Mouse (Mus musculus): Measurements from ENCODE around the gene Cacna2d3. TPM values are rescaled to one million over a fixed set of nuclear protein-coding genes. Genes with fewer than 3 reads are reported as not detected.

Cacna2d3 gene
- polyA plus RNA-seq, 1 experiment = not detected

GRCm38 (mm10) chr14:29029896-29030420, 691.7 kb downstream of the Cacna2d3 start:
- TF ChIP-seq POLR2A (IDR thresholded peaks at IDR 0.05; ENCODE audit: insufficient read depth, low read depth, low read length) (no peak), CTCF (IDR thresholded peaks at IDR 0.05; ENCODE audit: insufficient read depth, low read depth, low read length) (no peak)
- 51% methylated on average over 11 of the region's 11 CpGs for WGBS
- Histone ChIP-seq H3K4me1 (ENCODE audit: control insufficient read depth, insufficient read depth, low read length) (peaks cover 9% of the 10 kb centered on the region), H3K27ac (ENCODE audit: insufficient read depth, low read depth, low read length) (no peak overlapping the region), H3K4me3 (ENCODE audit: insufficient read depth, low read depth, low read length) (no peak overlapping the region)

- TF ChIP-seq CTCF (IDR thresholded peaks at IDR 0.05; ENCODE audit: insufficient read depth, low read depth, low read length) (no peak), POLR2A (IDR thresholded peaks at IDR 0.05; ENCODE audit: insufficient read depth, low read depth, low read length) (no peak)
- Histone ChIP-seq H3K4me3 (ENCODE audit: insufficient read depth, low read depth, low read length) (no peak overlapping the region), H3K27ac (ENCODE audit: insufficient read depth, low read depth, low read length) (no peak overlapping the region), H3K4me1 (ENCODE audit: control insufficient read depth, insufficient read depth, low read length) (peaks cover 9% of the 10 kb centered on the region)
- 79% methylated on average over 2 of the region's 2 CpGs for WGBS
These were observed 692.6 kb downstream of the Cacna2d3 start for GRCm38 (mm10) chr14:29029107-29029469.

- H3K4me1 ChIP-seq (ENCODE audit: control insufficient read depth, insufficient read depth, low read length) = peaks cover 9% of the 10 kb centered on the region
- no peak overlapping the region for H3K4me3 ChIP-seq (ENCODE audit: insufficient read depth, low read depth, low read length)
- no peak overlapping the region for H3K27ac ChIP-seq (ENCODE audit: insufficient read depth, low read depth, low read length)
- TF ChIP-seq CTCF (IDR thresholded peaks at IDR 0.05; ENCODE audit: insufficient read depth, low read depth, low read length) = no peak
- TF ChIP-seq POLR2A (IDR thresholded peaks at IDR 0.05; ENCODE audit: insufficient read depth, low read depth, low read length) = no peak
- 32% methylated on average over 6 of the region's 6 CpGs for WGBS
These were observed 693.1 kb downstream of the Cacna2d3 start for GRCm38 (mm10) chr14:29028391-29029106.

- Histone ChIP-seq H3K27ac (ENCODE audit: insufficient read depth, low read depth, low read length) (no peak overlapping the region), H3K4me1 (ENCODE audit: control insufficient read depth, insufficient read depth, low read length) (peaks cover 9% of the 10 kb centered on the region), H3K4me3 (ENCODE audit: insufficient read depth, low read depth, low read length) (no peak overlapping the region)
- TF ChIP-seq CTCF (IDR thresholded peaks at IDR 0.05; ENCODE audit: insufficient read depth, low read depth, low read length) = no peak
- no peak for TF ChIP-seq POLR2A (IDR thresholded peaks at IDR 0.05; ENCODE audit: insufficient read depth, low read depth, low read length)
- WGBS = 89% methylated on average over 5 of the region's 5 CpGs
These were observed 694.4 kb downstream of the Cacna2d3 start for GRCm38 (mm10) chr14:29027276-29027675.

- Histone ChIP-seq H3K27ac (ENCODE audit: insufficient read depth, low read depth, low read length) (no peak overlapping the region), H3K4me1 (ENCODE audit: control insufficient read depth, insufficient read depth, low read length) (peaks cover 6% of the 10 kb centered on the region), H3K4me3 (ENCODE audit: insufficient read depth, low read depth, low read length) (no peak overlapping the region)
- WGBS = 89% methylated on average over 6 of the region's 6 CpGs
- no peak for TF ChIP-seq POLR2A (IDR thresholded peaks at IDR 0.05; ENCODE audit: insufficient read depth, low read depth, low read length)
- TF ChIP-seq CTCF (IDR thresholded peaks at IDR 0.05; ENCODE audit: insufficient read depth, low read depth, low read length) = no peak
These were observed 696.3 kb downstream of the Cacna2d3 start for GRCm38 (mm10) chr14:29025335-29025734.

- 98% methylated on average over 4 of the region's 4 CpGs for WGBS
These were observed 698.4 kb downstream of the Cacna2d3 start for GRCm38 (mm10) chr14:29023246-29023645.

GRCm38 (mm10) chr14:29021295-29021694, 700.4 kb downstream of the Cacna2d3 start:
- H3K4me1 ChIP-seq (ENCODE audit: control insufficient read depth, insufficient read depth, low read length) = no peaks in the 10 kb centered on the region
- H3K27ac ChIP-seq (ENCODE audit: insufficient read depth, low read depth, low read length) = no peak overlapping the region
- H3K4me3 ChIP-seq (ENCODE audit: insufficient read depth, low read depth, low read length) = no peak overlapping the region
- no peak for TF ChIP-seq CTCF (IDR thresholded peaks at IDR 0.05; ENCODE audit: insufficient read depth, low read depth, low read length)
- TF ChIP-seq POLR2A (IDR thresholded peaks at IDR 0.05; ENCODE audit: insufficient read depth, low read depth, low read length) = no peak
- WGBS = 96% methylated on average over 4 of the region's 4 CpGs

More at GRCm38 (mm10) chr14:29023246-29023645, 698.4 kb downstream of the Cacna2d3 start:
- H3K4me3 ChIP-seq (ENCODE audit: insufficient read depth, low read depth, low read length) = no peak overlapping the region
- H3K27ac ChIP-seq (ENCODE audit: insufficient read depth, low read depth, low read length) = no peak overlapping the region
- TF ChIP-seq POLR2A (IDR thresholded peaks at IDR 0.05; ENCODE audit: insufficient read depth, low read depth, low read length) (no peak), CTCF (IDR thresholded peaks at IDR 0.05; ENCODE audit: insufficient read depth, low read depth, low read length) (no peak)
- no peaks in the 10 kb centered on the region for H3K4me1 ChIP-seq (ENCODE audit: control insufficient read depth, insufficient read depth, low read length)

- Histone ChIP-seq H3K4me3 (ENCODE audit: insufficient read depth, low read depth, low read length) (no peak overlapping the region), H3K4me1 (ENCODE audit: control insufficient read depth, insufficient read depth, low read length) (no peaks in the 10 kb centered on the region), H3K27ac (ENCODE audit: insufficient read depth, low read depth, low read length) (no peak overlapping the region)
- no peak for TF ChIP-seq POLR2A (IDR thresholded peaks at IDR 0.05; ENCODE audit: insufficient read depth, low read depth, low read length)
- no peak for TF ChIP-seq CTCF (IDR thresholded peaks at IDR 0.05; ENCODE audit: insufficient read depth, low read depth, low read length)
- 75% methylated on average over 7 of the region's 7 CpGs for WGBS
These were observed 703.2 kb downstream of the Cacna2d3 start for GRCm38 (mm10) chr14:29018316-29019000.

- Histone ChIP-seq H3K4me1 (ENCODE audit: control insufficient read depth, insufficient read depth, low read length) (no peaks in the 10 kb centered on the region), H3K4me3 (ENCODE audit: insufficient read depth, low read depth, low read length) (no peak within 1 kb of the TSS), H3K27ac (ENCODE audit: insufficient read depth, low read depth, low read length) (no peak within 1 kb of the TSS)
- no peak for TF ChIP-seq CTCF (IDR thresholded peaks at IDR 0.05; ENCODE audit: insufficient read depth, low read depth, low read length)
- no peak for TF ChIP-seq POLR2A (IDR thresholded peaks at IDR 0.05; ENCODE audit: insufficient read depth, low read depth, low read length)
- 61% methylated on average over 5 of the region's 5 CpGs for WGBS
These were observed 703.8 kb downstream of the Cacna2d3 start, which contains the start of gene Lrtm1 for GRCm38 (mm10) chr14:29017883-29018282. TSS of gene Lrtm1 (plus strand) at chr14:29018208.

Measured in olfactory bulb, adult 2 months (tissue).